Mouse (Mus musculus) C2C12 (cell line): Measurements from ENCODE around the gene Capn11.

Experiments used
- CEBPB ChIP-seq: IDR thresholded peaks from one replicate; pipeline ENCODE4 v1.6.1; 2011; ENCODE audit warnings: low read depth, mild to moderate bottlenecking, control low read depth, moderate library complexity
- CTCF ChIP-seq: IDR thresholded peaks from one replicate; pipeline ENCODE4 v1.5.1; 2011; ENCODE audit not compliant: control insufficient read depth, insufficient read depth, insufficient read length
- MAX ChIP-seq: IDR thresholded peaks from one replicate; pipeline ENCODE4 v1.6.1; 2011; ENCODE audit warnings: mild to moderate bottlenecking, control low read depth
- MYOG ChIP-seq: IDR thresholded peaks from one replicate; pipeline ENCODE4 v1.6.1; 2011; ENCODE audit not compliant: control insufficient read depth, insufficient read length; ENCODE audit errors: extremely low read depth
- USF1 ChIP-seq: IDR thresholded peaks from one replicate; pipeline ENCODE4 v1.6.1; 2011; ENCODE audit warnings: low read depth, mild to moderate bottlenecking, control low read depth, moderate library complexity

DNA sequence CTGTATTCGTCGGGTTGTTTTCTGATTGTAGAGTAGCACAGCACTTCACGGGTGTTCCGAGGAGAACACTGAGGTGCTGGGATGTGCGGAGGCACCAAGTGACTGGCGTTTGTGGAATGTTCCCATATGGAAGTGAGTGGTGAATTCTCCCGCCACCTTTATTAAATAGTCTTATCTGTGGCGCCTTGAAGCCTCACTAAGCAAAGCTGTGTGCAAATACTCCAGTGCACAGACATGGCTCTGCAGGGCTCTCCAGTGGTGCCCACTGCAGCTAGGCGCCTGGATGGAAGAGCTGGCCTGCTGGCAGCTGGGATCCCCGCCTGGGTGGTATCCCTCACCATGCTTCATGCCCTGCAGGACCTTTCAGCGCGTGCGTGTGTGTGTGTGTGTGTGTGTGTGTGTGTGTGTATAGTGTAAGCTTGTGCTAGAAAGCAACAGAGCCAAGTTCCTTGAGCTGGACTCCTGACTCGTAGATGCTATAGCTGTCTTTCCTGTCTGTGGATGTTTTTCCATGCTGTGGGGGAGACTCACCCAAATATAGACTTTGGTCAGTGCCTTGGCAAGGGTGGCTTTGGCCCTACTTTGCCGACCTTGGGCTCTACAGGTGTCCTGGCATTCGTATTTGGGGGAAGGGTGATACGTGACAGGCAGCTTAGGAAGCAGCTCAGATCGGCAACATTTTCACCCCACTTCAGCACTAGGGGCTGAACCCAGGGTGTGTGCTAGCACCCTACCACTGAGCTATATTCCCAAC is 34.9 kb upstream of the Capn11 start:
- TF ChIP-seq CTCF = no peak
- no peak for TF ChIP-seq USF1
- no peak for TF ChIP-seq CEBPB
- no peak for TF ChIP-seq MAX
- TF ChIP-seq MYOG = no peak
